Mouse (Mus musculus) ES-E14 (cell line): ENCODE results near the gene Trp53i11.

Experiments used
- CHD2 ChIP-seq: IDR thresholded peaks from 2 replicates; pipeline ENCODE4 v1.6.1; 2014; ENCODE audit warnings: mild to moderate bottlenecking, low read depth, low read length, inconsistent platforms
- HCFC1 ChIP-seq: IDR thresholded peaks from 2 replicates; pipeline ENCODE4 v1.6.1; 2012; ENCODE audit warnings: low read length, inconsistent platforms, borderline replicate concordance; ENCODE audit not compliant: insufficient read depth
- MAFK ChIP-seq: IDR thresholded peaks from 2 replicates; pipeline ENCODE4 v1.6.1; 2014; ENCODE audit warnings: mild to moderate bottlenecking, low read depth, low read length, inconsistent platforms; ENCODE audit not compliant: insufficient read depth
- ZC3H11A ChIP-seq: IDR thresholded peaks from 2 replicates; pipeline ENCODE4 v1.6.1; 2012; ENCODE audit warnings: low read depth, mild to moderate bottlenecking, inconsistent platforms, low read length, borderline replicate concordance

GRCm38 (mm10) chr2:93242166-93242565 lies 54.8 kb downstream of the Trp53i11 start:
- TF ChIP-seq MAFK (no peak), HCFC1 (no peak), ZC3H11A (no peak), CHD2 (no peak)
